Mouse (Mus musculus) brown adipose tissue, adult 24 weeks (tissue): ENCODE results near the gene Scgb3a1. TPM values are rescaled to one million over a fixed set of nuclear protein-coding genes. Genes with fewer than 3 reads are reported as not detected.

Experiments
- H3K27ac ChIP-seq: fragments of 200-500 bp; replicated peaks from 2 replicates; pipeline ENCODE4 v1.5.1; 2012; ENCODE audit warnings: low read depth, mild to moderate bottlenecking, low read length
- H3K4me1 ChIP-seq: fragments of 200-500 bp; 2 replicates; pipeline ENCODE4 v1.6.1; 2012; ENCODE audit warnings: low read length, mixed read lengths; ENCODE audit not compliant: control insufficient read depth, insufficient read depth, insufficient read length
- H3K4me3 ChIP-seq: fragments of 200-500 bp; 2 replicates; pipeline ENCODE4 v1.5.1; 2012; ENCODE audit warnings: low read depth, mild to moderate bottlenecking, low read length, moderate library complexity; ENCODE audit not compliant: insufficient read depth
- polyA plus RNA-seq: library from polyadenylated mRNA; stranded (reverse); fragments of >200 nt; gene quantifications from 2 replicates; pipeline ENCODE4 v1.2.4, GENCODE M21; 2012; ENCODE audit not compliant: missing spikeins, insufficient read depth, insufficient read length

Scgb3a1 gene
- polyA plus RNA-seq, 1 experiment, result not detected

- no peaks in the 10 kb centered on the region for H3K4me1 ChIP-seq
- no peak overlapping the region for H3K27ac ChIP-seq
- H3K4me3 ChIP-seq, result no peak overlapping the region
Observed at GRCm38 (mm10) chr11:49684237-49684973, 21.0 kb downstream of the Scgb3a1 start.

GRCm38 (mm10) chr11:49695013-49695412, 31.6 kb downstream of the Scgb3a1 start:
- Histone ChIP-seq H3K4me3 (no peak overlapping the region), H3K27ac (no peak overlapping the region), H3K4me1 (peaks cover 4% of the 10 kb centered on the region; the same call in 1 of the 2 replicates)

- no peak overlapping the region for H3K27ac ChIP-seq
- H3K4me1 ChIP-seq, result peaks cover 4% of the 10 kb centered on the region; the same call in 1 of the 2 replicates
- H3K4me3 ChIP-seq, result no peak overlapping the region
Observed at GRCm38 (mm10) chr11:49695695-49696094, 32.3 kb downstream of the Scgb3a1 start.

- H3K4me3 ChIP-seq, result no peak overlapping the region
- no peak overlapping the region for H3K27ac ChIP-seq
- H3K4me1 ChIP-seq, result peaks cover 4% of the 10 kb centered on the region; the same call in 1 of the 2 replicates
Observed at GRCm38 (mm10) chr11:49696472-49696871, 33.1 kb downstream of the Scgb3a1 start.

- Histone ChIP-seq H3K4me3 (no peak overlapping the region), H3K27ac (no peak overlapping the region), H3K4me1 (peaks cover 4% of the 10 kb centered on the region; the same call in 1 of the 2 replicates)
Observed at GRCm38 (mm10) chr11:49697779-49698178, 34.4 kb downstream of the Scgb3a1 start.

- H3K27ac ChIP-seq, result no peak overlapping the region
- no peak overlapping the region for H3K4me3 ChIP-seq
- H3K4me1 ChIP-seq, result peaks cover 4% of the 10 kb centered on the region; the same call in 1 of the 2 replicates
Observed at GRCm38 (mm10) chr11:49699079-49699478, 35.7 kb downstream of the Scgb3a1 start.

- Histone ChIP-seq H3K4me3 (no peak overlapping the region), H3K27ac (no peak overlapping the region), H3K4me1 (no peaks in the 10 kb centered on the region)
Observed at GRCm38 (mm10) chr11:49702014-49702413, 38.6 kb downstream of the Scgb3a1 start.

- H3K27ac ChIP-seq, result no peak overlapping the region
Observed at GRCm38 (mm10) chr11:49704804-49705203, 41.4 kb downstream of the Scgb3a1 start.

GRCm38 (mm10) chr11:49707834-49708233, 44.4 kb downstream of the Scgb3a1 start:
- Histone ChIP-seq H3K4me1 (peaks cover 2% of the 10 kb centered on the region), H3K27ac (no peak overlapping the region), H3K4me3 (no peak overlapping the region)

More at GRCm38 (mm10) chr11:49704804-49705203, 41.4 kb downstream of the Scgb3a1 start:
- H3K4me3 ChIP-seq, result no peak overlapping the region
- H3K4me1 ChIP-seq, result peaks cover 2% of the 10 kb centered on the region

- Histone ChIP-seq H3K4me1 (peaks cover 2% of the 10 kb centered on the region), H3K27ac (no peak overlapping the region), H3K4me3 (no peak overlapping the region)
Observed at GRCm38 (mm10) chr11:49710664-49711063, 47.3 kb downstream of the Scgb3a1 start.

GRCm38 (mm10) chr11:49711981-49712554, 48.7 kb downstream of the Scgb3a1 start:
- Histone ChIP-seq H3K27ac (0 out of 2 replicates have a peak overlapping the region, but pooled peaks have one; percentile 28), H3K4me3 (peak overlapping the region; percentile 86), H3K4me1 (peaks cover 2% of the 10 kb centered on the region)

- peak within 1 kb of the TSS; percentile 46 for H3K27ac ChIP-seq
- peaks cover 2% of the 10 kb centered on the region; the same call in 1 of the 2 replicates for H3K4me1 ChIP-seq
- peak within 1 kb of the TSS; percentile 86 for H3K4me3 ChIP-seq
Observed at GRCm38 (mm10) chr11:49712555-49713335, 49.3 kb downstream of the Scgb3a1 start, which contains the start of gene Cnot6. TSS of gene Cnot6 (minus strand) at chr11:49712723.

GRCm38 (mm10) chr11:49713336-49714334, 50.2 kb downstream of the Scgb3a1 start:
- H3K4me1 ChIP-seq, result no peaks in the 10 kb centered on the region
- H3K4me3 ChIP-seq, result peak overlapping the region; percentile 58
- peak overlapping the region; percentile 14 for H3K27ac ChIP-seq
